Mouse (Mus musculus): Measurements from ENCODE around the gene Tmem145.
A peak's percentile ranks its signal among the peaks of the same experiment; 100 is the strongest.

GRCm38 (mm10) chr7:25358721-25359206 lies 52.9 kb downstream of the Tmem145 start:
- TF ChIP-seq CTCF (IDR thresholded peaks at IDR 0.05; ENCODE audit: extremely low read depth, insufficient read depth, low read length): 0 out of 2 replicates have a peak, but pooled peaks have one; percentile 6
- TF ChIP-seq POLR2A (IDR thresholded peaks at IDR 0.05; ENCODE audit: extremely low read depth, insufficient read depth, low read length): no peak
